Mouse (Mus musculus) MEL-GATA-1-ER (cell line): ENCODE measurements around the gene Gm49673.
"Not testable (repeated sequence)": the region's sequence is repeated elsewhere in the genome, so short reads cannot be mapped to it uniquely, and the experiment has no call there.

Experiments
- DNase-seq: peaks from one replicate; pipeline ENCODE4 v3.0.0-alpha.2; 2012; ENCODE audit warnings: low read depth; ENCODE audit errors: extremely low read depth

The Gm49673 gene

DNA sequence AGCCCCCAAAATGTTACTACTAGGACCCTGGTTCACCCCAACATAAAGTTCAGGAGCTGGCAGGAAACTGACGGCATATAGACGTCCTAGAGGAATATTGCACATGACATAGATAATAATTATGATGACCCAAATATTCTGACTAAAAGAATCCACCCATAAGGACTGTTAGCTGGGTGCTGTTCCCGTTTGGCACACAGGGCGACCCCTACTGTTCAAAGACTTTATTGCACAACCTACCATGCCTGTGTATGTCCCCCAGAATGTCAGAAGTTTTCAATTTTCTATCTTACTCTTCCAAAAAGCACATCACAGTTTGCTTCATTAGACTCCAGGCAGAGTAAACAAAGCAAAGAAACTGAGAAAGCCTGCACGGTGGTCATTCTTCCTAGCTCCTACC lies 101.4 kb downstream of the Gm49673 start:
- not testable (repeated sequence) for DNase-seq

DNA sequence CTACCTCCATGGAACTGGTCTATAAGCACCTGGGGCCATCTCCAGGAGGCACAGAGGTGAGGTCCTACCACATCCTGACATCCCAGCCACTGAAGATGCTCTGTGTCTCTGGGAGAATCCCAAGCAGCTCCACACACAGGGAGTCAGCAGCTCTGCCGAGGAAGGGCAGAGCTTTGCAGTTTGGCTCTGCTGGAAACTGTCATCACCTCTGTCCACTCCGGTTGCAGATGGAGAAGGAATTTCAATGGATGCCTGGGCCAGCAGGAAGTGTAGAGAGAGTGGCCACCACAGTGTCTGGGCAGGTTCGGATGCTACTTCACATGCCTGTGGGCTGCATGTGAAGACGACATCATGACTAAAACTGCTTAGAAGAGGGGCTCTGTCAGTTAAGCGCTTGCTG lies 106.4 kb downstream of the Gm49673 start:
- not testable (repeated sequence) for DNase-seq

DNA sequence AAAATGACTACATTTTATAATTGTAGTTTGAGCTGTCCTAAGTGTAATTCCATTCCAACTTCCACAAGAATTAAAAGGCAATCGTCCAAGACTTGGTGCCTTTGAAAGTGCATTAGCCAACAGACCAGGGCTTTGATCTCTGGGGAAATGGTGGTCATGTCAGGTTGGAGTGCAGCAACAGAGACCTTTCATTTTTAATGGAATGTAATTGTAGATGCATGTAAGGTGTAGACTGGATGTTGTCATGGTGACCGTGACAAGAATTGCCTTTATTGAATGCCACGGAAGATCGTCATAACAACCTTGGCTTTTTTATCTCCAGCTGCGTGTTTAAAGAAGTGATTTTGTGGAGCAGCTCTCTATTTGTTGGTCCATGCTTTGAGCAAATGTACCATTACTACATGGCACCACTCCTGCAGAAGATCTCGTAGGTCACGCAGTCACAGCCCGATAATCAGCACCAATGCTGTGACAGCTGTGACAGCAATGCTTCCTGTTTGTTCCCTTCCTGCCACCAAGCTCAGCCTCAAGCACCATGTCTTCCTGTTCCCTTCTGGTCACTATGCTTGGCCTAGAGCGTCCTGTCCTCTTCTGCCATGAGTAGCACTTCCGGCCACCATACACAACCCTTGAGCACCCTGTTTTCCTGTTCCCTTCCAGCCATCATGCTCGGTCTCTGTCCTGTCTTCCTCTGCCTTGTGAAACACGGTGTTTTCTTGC lies 107.5 kb downstream of the Gm49673 start:
- DNase-seq: not testable (repeated sequence)

DNA sequence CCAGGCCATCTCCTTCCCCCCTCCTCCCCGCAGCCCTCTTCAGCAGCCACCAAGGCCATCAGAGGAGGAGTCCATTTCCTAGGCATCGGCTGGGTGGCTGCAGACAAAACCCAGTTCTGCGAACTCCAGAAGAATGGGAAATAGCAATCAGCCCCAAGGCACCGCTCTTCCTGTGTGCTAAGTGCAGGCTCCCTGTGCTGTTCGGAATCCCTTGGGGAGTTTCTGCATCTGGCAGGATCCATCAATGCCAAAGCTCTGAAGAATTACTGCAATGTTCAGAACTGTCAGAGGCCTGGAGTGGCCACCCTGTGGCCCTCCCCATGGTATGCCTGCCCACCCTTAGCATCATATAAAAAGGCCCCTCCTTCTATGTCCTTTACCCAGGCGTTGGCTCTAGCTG lies 110.6 kb downstream of the Gm49673 start:
- DNase-seq: not testable (repeated sequence)
